In the genomic region with DNA sequence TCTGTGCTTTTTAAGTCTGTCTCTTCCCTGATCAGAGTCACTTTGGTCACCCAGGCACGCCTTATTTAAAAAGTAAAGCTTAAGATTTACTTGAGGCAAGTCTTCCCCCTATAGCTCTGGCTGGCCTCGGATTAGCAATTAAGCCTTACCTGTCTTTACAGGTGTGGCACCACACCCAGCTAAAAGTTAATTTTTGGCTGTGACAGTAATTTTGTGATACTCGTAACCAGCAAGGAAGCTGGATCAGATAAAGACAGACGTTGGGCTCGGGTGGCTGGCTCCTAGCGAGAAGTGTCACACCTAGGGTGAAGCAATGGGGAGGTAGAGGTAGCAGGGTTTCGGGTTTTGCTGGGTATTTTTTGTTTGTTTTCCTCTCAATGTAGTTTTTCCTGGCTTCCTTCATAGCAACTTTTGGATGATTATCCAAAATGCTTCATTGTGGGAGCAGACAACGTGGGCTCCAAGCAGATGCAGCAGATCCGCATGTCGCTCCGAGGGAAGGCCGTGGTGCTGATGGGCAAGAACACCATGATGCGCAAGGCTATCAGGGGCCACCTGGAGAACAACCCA, we compare ENCODE assay signal across 8 mouse cellular contexts. TPM values are rescaled to one million over a fixed set of nuclear protein-coding genes. Genes with fewer than 3 reads are reported as not detected.
A peak's percentile ranks its signal among the peaks of the same experiment; 100 is the strongest.
DNase-seq lines count a peak whose midpoint lies in the region; ATAC-seq and TF ChIP-seq lines count a peak whose summit lies in the region.

No protein-coding gene starts in this region.

- TF ChIP-seq CTCF in left cerebral cortex, adult 2 months (IDR thresholded peaks at IDR 0.05) = no peak
- TF ChIP-seq CTCF in small intestine, adult 2 months (IDR thresholded peaks at IDR 0.05; ENCODE audit: extremely low read depth, insufficient read length, insufficient replicate concordance, low read depth, low read length) = no peak

- peak overlapping the region; percentile 95 for H3K9ac ChIP-seq in limb, embryonic 13.5 days

- WGBS in limb, embryonic 13.5 days = 37% methylated on average over 13 of the region's 13 CpGs
- 24% methylated on average over 13 of the region's 13 CpGs for WGBS in small intestine, adult 2 months

- peak; percentile 29; the same call in 1 of the 2 replicates for ATAC-seq in erythroblast, adult 5-6 weeks (replicated peaks; ENCODE audit: low FRiP score, poor library complexity, severe bottlenecking)
- ATAC-seq in limb, embryonic 13.5 days (ENCODE audit: low FRiP score, low read depth) = no peak

- H3K27me3 ChIP-seq in limb, embryonic 13.5 days = no peaks in the 10 kb centered on the region
- H3K27me3 ChIP-seq in small intestine, adult 2 months (ENCODE audit: control insufficient read depth, insufficient read depth, low read length) = no peaks in the 10 kb centered on the region

- peak overlapping the region; percentile 90 for H3K4me2 ChIP-seq in limb, embryonic 13.5 days (replicated peaks)

- H3K36me3 ChIP-seq in limb, embryonic 13.5 days = peaks cover 42% of the 10 kb centered on the region
- H3K36me3 ChIP-seq in small intestine, adult 2 months (ENCODE audit: control insufficient read depth, insufficient read depth, low read length) = peaks cover 31% of the 10 kb centered on the region

- H3K4me1 ChIP-seq in limb, embryonic 13.5 days = peaks cover 44% of the 10 kb centered on the region
- peaks cover 10% of the 10 kb centered on the region for H3K4me1 ChIP-seq in small intestine, adult 2 months (ENCODE audit: control insufficient read depth, insufficient read depth, insufficient read length, low read length)

- H3K4me3 ChIP-seq in left cerebral cortex, adult 2 months = peak overlapping the region; percentile 88
- H3K4me3 ChIP-seq in limb, embryonic 13.5 days = peak overlapping the region; percentile 77
- peak overlapping the region; percentile 44 for H3K4me3 ChIP-seq in small intestine, adult 2 months (ENCODE audit: low read depth, low read length)

- no peak overlapping the region for H3K27ac ChIP-seq in left cerebral cortex, adult 2 months
- no peak overlapping the region for H3K27ac ChIP-seq in limb, embryonic 13.5 days
- peak overlapping the region; percentile 12; the same call in 1 of the 2 replicates for H3K27ac ChIP-seq in small intestine, adult 2 months (ENCODE audit: insufficient read depth, low read depth, low read length)

- H3K9me3 ChIP-seq in limb, embryonic 13.5 days = no peaks in the 10 kb centered on the region

- intact Hi-C loops in left cerebral cortex, adult 2 months (cut with DNase I) = no loop called here
- intact Hi-C loops in left cerebral cortex, postnatal 4 days (cut with DNase I) = no loop called here
- intact Hi-C loops in left cerebral cortex, postnatal 36 days (cut with DNase I) = no loop called here

- no peak for TF ChIP-seq POLR2A in small intestine, adult 2 months (IDR thresholded peaks at IDR 0.05; ENCODE audit: low read depth, low read length)

- DNase-seq in left cerebral cortex, adult 2 months (ENCODE audit: extremely low spot score in 1 of 2, low spot score in 2 of 2) = no peak
- DNase-seq in left cerebral cortex, postnatal 4 days = no peak
- DNase-seq in left cerebral cortex, postnatal 36 days (ENCODE audit: low spot score in 2 of 2) = no peak
- DNase-seq in ovary, postnatal 36 days (ENCODE audit: low spot score) = no peak
- DNase-seq in natural killer cell, adult 2 months (ENCODE audit: low spot score in 2 of 2) = no peak

RNA-seq across cellular contexts. Expression of gene Rplp0, which starts 1.2 kb away (rescaled TPM):
- 100 to 1,000 TPM; 183 to 187 TPM for total RNA-seq in left cerebral cortex, adult 2 months (2021)
- 100 to 1,000 TPM; 657 to 680 TPM for total RNA-seq in left cerebral cortex, postnatal 4 days (2021)
- 681 and 822 TPM in 2 replicates for total RNA-seq in erythroblast, adult 5-6 weeks (2015; ENCODE audit: low replicate concordance)
- total RNA-seq in erythroblast, adult 5-6 weeks (2017; ENCODE audit: low replicate concordance) = 339 and 478 TPM in 2 replicates
- 1,446 and 1,459 TPM in 2 replicates for polyA plus RNA-seq in limb, embryonic 13.5 days (2015; fragmentation: Nextera tagmentation; extraction: Ambion mirVana)
- 1,193 and 2,017 TPM in 2 replicates for polyA plus RNA-seq in small intestine, adult 2 months (2012; rRNA removed)
- total RNA-seq in left cerebral cortex, postnatal 36 days (2021) = 100 to 1,000 TPM; 173 to 213 TPM

RNA-seq across cellular contexts. Expression of gene Gcn1l1, which starts 4.6 kb away (rescaled TPM):
- total RNA-seq in left cerebral cortex, adult 2 months (2021) = 10 to 100 TPM; 70.7 to 73.2 TPM
- total RNA-seq in left cerebral cortex, postnatal 4 days (2021) = 10 to 100 TPM; 85.8 to 87.0 TPM
- total RNA-seq in erythroblast, adult 5-6 weeks (2015; ENCODE audit: low replicate concordance) = 9.4 and 10.9 TPM in 2 replicates
- total RNA-seq in erythroblast, adult 5-6 weeks (2017; ENCODE audit: low replicate concordance) = 14.2 and 21.3 TPM in 2 replicates
- polyA plus RNA-seq in limb, embryonic 13.5 days (2015; fragmentation: Nextera tagmentation; extraction: Ambion mirVana) = 46.1 and 48.2 TPM in 2 replicates
- 26.4 and 30.7 TPM in 2 replicates for polyA plus RNA-seq in small intestine, adult 2 months (2012; rRNA removed)
- 10 to 100 TPM; 61.2 to 69.0 TPM for total RNA-seq in left cerebral cortex, postnatal 36 days (2021)

RNA-seq across cellular contexts. Expression of gene Pxn, which starts 53.9 kb away (rescaled TPM):
- 10 to 100 TPM; 22.8 to 25.7 TPM for total RNA-seq in left cerebral cortex, adult 2 months (2021)
- total RNA-seq in left cerebral cortex, postnatal 4 days (2021) = 10 to 100 TPM; 23.9 to 24.7 TPM
- total RNA-seq in erythroblast, adult 5-6 weeks (2015; ENCODE audit: low replicate concordance) = 18.8 and 38.5 TPM in 2 replicates
- total RNA-seq in erythroblast, adult 5-6 weeks (2017; ENCODE audit: low replicate concordance) = 14.8 and 57.5 TPM in 2 replicates
- polyA plus RNA-seq in limb, embryonic 13.5 days (2015; fragmentation: Nextera tagmentation; extraction: Ambion mirVana) = 46.9 and 54.0 TPM in 2 replicates
- 65.1 and 136 TPM in 2 replicates for polyA plus RNA-seq in small intestine, adult 2 months (2012; rRNA removed)
- total RNA-seq in left cerebral cortex, postnatal 36 days (2021) = 10 to 100 TPM; 15.1 to 24.7 TPM
